9 mouse cellular contexts compared by ENCODE assay signal in the genomic region with DNA sequence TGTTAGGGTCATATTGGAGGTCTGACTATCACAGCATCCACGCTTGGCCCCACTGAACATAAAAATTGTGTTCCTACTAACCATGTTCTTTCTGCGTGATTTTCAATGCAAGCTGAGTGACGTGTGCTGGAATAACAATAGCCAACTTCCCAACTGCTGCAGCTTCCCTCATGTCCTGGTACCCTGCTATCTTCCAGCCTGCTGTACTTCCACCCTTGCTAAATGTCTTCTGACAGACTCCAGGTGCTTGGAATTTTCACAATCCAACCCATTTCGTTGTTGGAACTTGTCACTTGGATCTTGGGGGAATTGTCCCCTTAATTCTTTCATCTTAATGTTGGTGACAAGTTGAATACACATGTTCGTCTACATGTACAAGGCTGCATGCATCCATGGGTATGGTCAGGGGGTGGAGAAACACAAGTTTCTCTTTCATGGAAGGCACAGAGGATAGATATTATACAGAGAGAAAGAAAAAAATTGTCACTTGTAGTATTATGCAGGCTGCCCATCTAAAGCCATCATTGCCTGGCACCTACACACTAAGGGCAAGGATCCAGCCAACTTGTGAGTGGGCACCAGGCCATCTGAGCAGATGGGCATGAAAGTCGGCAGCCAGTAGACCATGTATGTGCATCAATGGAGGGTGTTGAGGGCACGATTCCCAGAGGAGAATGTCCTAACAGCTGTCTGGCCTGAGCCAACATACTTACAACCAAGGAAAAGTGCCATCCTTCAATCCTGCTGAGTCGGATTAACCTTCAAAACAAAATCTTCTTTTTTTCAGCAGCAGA.
DNase-seq lines count a peak whose midpoint lies in the region; ATAC-seq lines count a peak whose summit lies in the region.
"Had no signal": no experiment of that assay in that cellular context is flagged by ENCODE, and none has a peak within 500 bp of the region (broad histone marks: within the 10 kb centered on the region; RNA-seq: fewer than 3 reads in every experiment).

No protein-coding gene starts in this region.

- no peaks in the 10 kb centered on the region for H3K27me3 ChIP-seq in midbrain, embryonic 16.5 days (ENCODE audit: control insufficient read depth, insufficient read depth, low read depth, low read length)
- H3K27me3 ChIP-seq in midbrain, embryonic 10.5 days (ENCODE audit: low read depth, poor library complexity, severe bottlenecking) = no peaks in the 10 kb centered on the region

- 85% methylated on average over 8 of the region's 8 CpGs for WGBS in midbrain, embryonic 16.5 days
- 91% methylated on average over 8 of the region's 8 CpGs for WGBS in midbrain, embryonic 10.5 days

- no peak overlapping the region for H3K4me2 ChIP-seq in midbrain, embryonic 16.5 days (ENCODE audit: low read length)

- H3K4me3 ChIP-seq in midbrain, embryonic 16.5 days (ENCODE audit: low read depth, low read length) = no peak overlapping the region
- no peak overlapping the region for H3K4me3 ChIP-seq in midbrain, embryonic 10.5 days

- no peaks in the 10 kb centered on the region for H3K4me1 ChIP-seq in midbrain, embryonic 16.5 days (ENCODE audit: control insufficient read depth, insufficient read depth, low read length)
- H3K4me1 ChIP-seq in midbrain, embryonic 10.5 days = no peaks in the 10 kb centered on the region

- DNase-seq in midbrain, embryonic 10.5 days (ENCODE audit: low spot score) = no peak
- DNase-seq in gastrocnemius, adult 8-10 months (ENCODE audit: low spot score in 2 of 2) = peak; percentile 3 to 16
- peak; percentile 67 to 68 for DNase-seq in layer of hippocampus, postnatal 36 days
- no peak for DNase-seq in lung, adult 18-20 months
- DNase-seq in retina, postnatal 1 day = no peak
- no peak for DNase-seq in adrenal gland, adult (ENCODE audit: inconsistent age in 2 of 2, low spot score in 1 of 2)
- DNase-seq in kidney, adult 11 months = no peak
- DNase-seq: embryo, embryonic 11 days had no signal

- H3K9ac ChIP-seq in midbrain, embryonic 16.5 days (ENCODE audit: low read depth, low read length) = no peak overlapping the region

- no peaks in the 10 kb centered on the region for H3K36me3 ChIP-seq in midbrain, embryonic 16.5 days (ENCODE audit: control insufficient read depth, insufficient read depth, low read length)
- no peaks in the 10 kb centered on the region for H3K36me3 ChIP-seq in midbrain, embryonic 10.5 days

- peak; percentile 56; the same call in 1 of the 2 replicates for ATAC-seq in midbrain, embryonic 16.5 days

- H3K27ac ChIP-seq in midbrain, embryonic 16.5 days (ENCODE audit: low read length) = no peak overlapping the region
- H3K27ac ChIP-seq in midbrain, embryonic 10.5 days (replicated peaks) = no peak overlapping the region

- no peaks in the 10 kb centered on the region for H3K9me3 ChIP-seq in midbrain, embryonic 16.5 days (replicated peaks; ENCODE audit: control insufficient read depth, low read length, poor library complexity, severe bottlenecking)
- no peaks in the 10 kb centered on the region for H3K9me3 ChIP-seq in midbrain, embryonic 10.5 days (replicated peaks)

Comparison
In these comparisons a context has a peak if more than half of its experiments do, and no peak if none do; other contexts are left out.
1. DNase-seq: peak in gastrocnemius, adult 8-10 months (2 of 2) and layer of hippocampus, postnatal 36 days (2 of 2); none in midbrain, embryonic 10.5 days (single experiment), lung, adult 18-20 months (0 of 2), retina, postnatal 1 day (single experiment), adrenal gland, adult (0 of 2) and kidney, adult 11 months (single experiment).